10 mouse cellular contexts compared by ENCODE assay signal in the genomic region with DNA sequence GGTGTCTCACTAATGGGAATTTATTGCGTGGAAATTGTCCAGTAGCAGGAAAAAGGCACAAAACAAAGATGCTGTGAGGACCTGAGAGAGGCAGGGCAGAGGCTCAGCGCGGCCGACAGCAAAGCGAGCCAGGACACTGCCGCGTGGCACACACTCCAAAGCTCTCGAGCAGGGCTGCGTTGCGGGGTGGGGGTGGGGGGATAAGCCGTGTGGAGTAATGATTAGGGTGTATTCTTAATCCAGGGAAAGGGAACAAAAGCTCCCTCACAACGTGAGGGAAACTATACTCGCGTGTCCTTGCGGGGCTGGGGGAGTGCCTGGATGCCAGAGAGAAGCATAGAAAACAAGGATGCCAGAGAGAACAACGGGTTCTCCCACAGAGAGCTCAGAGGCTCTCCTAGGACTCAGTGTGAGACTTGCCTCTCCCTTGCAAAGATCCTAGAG. TPM values are rescaled to one million over a fixed set of nuclear protein-coding genes. Genes with fewer than 3 reads are reported as not detected.
A peak's percentile ranks its signal among the peaks of the same experiment; 100 is the strongest.
DNase-seq lines count a peak whose midpoint lies in the region; ATAC-seq and TF ChIP-seq lines count a peak whose summit lies in the region.
"Had no signal": no experiment of that assay in that cellular context is flagged by ENCODE, and none has a peak within 500 bp of the region (broad histone marks: within the 10 kb centered on the region; RNA-seq: fewer than 3 reads in every experiment).

No protein-coding gene starts in this region.

- no peaks in the 10 kb centered on the region for H3K9me3 ChIP-seq in lung, embryonic 16.5 days (ENCODE audit: control insufficient read depth, low read length)
- no peaks in the 10 kb centered on the region; the same call in 1 of the 2 replicates for H3K9me3 ChIP-seq in forebrain, embryonic 16.5 days (ENCODE audit: control insufficient read depth, low read length)
- no peaks in the 10 kb centered on the region for H3K9me3 ChIP-seq in limb, embryonic 14.5 days (ENCODE audit: control insufficient read depth, low read length)
- H3K9me3 ChIP-seq in stomach, postnatal 0 days (ENCODE audit: control insufficient read depth, low read length): no peaks in the 10 kb centered on the region

- H3K4me2 ChIP-seq in lung, embryonic 16.5 days (ENCODE audit: low read depth, low read length): peak overlapping the region; percentile 37
- H3K4me2 ChIP-seq in forebrain, embryonic 16.5 days (ENCODE audit: low read length): peak overlapping the region; percentile 38
- H3K4me2 ChIP-seq in limb, embryonic 14.5 days (replicated peaks; ENCODE audit: low read depth, low read length, severe bottlenecking): peak overlapping the region; percentile 20
- H3K4me2 ChIP-seq in stomach, postnatal 0 days (replicated peaks; ENCODE audit: low read depth): peak overlapping the region; percentile 25

- TF ChIP-seq CTCF in stomach, postnatal 0 days (IDR thresholded peaks at IDR 0.05; ENCODE audit: low read depth): no peak

- H3K27ac ChIP-seq in lung, embryonic 16.5 days (ENCODE audit: low read length): no peak overlapping the region
- H3K27ac ChIP-seq in forebrain, embryonic 16.5 days (ENCODE audit: low read length): peak overlapping the region; percentile 84
- H3K27ac ChIP-seq in limb, embryonic 14.5 days (replicated peaks; ENCODE audit: low read depth, low read length): no peak overlapping the region
- no peak overlapping the region; the same call in 1 of the 2 replicates for H3K27ac ChIP-seq in stomach, postnatal 0 days (replicated peaks)
- H3K27ac ChIP-seq: macrophage had no signal

- no peak for DNase-seq in lung, postnatal 4 days
- no peak for DNase-seq in limb, embryonic 14.5 days (ENCODE audit: low spot score)
- no peak for DNase-seq in stomach, postnatal 0 days (ENCODE audit: low spot score)
- DNase-seq in left cerebral cortex, adult 18-20 months (ENCODE audit: low spot score in 2 of 2): no peak
- no peak for DNase-seq in left cerebral cortex, adult 9 months (ENCODE audit: low spot score in 2 of 2)
- DNase-seq in kidney, postnatal 10 days: no peak
- DNase-seq: cerebellum, postnatal 36 days had no signal

- TF ChIP-seq POLR2A in limb, embryonic 14.5 days (IDR thresholded peaks at IDR 0.05; ENCODE audit: borderline replicate concordance, extremely low read depth, insufficient read depth, insufficient read length): no peak

- H3K4me1 ChIP-seq in lung, embryonic 16.5 days (replicated peaks; ENCODE audit: control insufficient read depth, insufficient read depth, low read length): peaks cover 45% of the 10 kb centered on the region
- H3K4me1 ChIP-seq in forebrain, embryonic 16.5 days (replicated peaks; ENCODE audit: control insufficient read depth, insufficient read depth, low read length): peaks cover 60% of the 10 kb centered on the region
- peaks cover 29% of the 10 kb centered on the region for H3K4me1 ChIP-seq in limb, embryonic 14.5 days (ENCODE audit: control insufficient read depth, insufficient read depth, low read length)
- H3K4me1 ChIP-seq in stomach, postnatal 0 days (replicated peaks; ENCODE audit: control insufficient read depth, insufficient read depth): peaks cover 12% of the 10 kb centered on the region; the same call in 1 of the 2 replicates

- no peak for TF ChIP-seq EP300 in stomach, postnatal 0 days (optimal IDR thresholded peaks at IDR 0.05)

- no peaks in the 10 kb centered on the region for H3K36me3 ChIP-seq in lung, embryonic 16.5 days (ENCODE audit: control insufficient read depth, insufficient read depth, low read length)
- no peaks in the 10 kb centered on the region for H3K36me3 ChIP-seq in forebrain, embryonic 16.5 days (ENCODE audit: control insufficient read depth, insufficient read depth)
- H3K36me3 ChIP-seq in limb, embryonic 14.5 days (ENCODE audit: control insufficient read depth, insufficient read depth, low read length): no peaks in the 10 kb centered on the region
- no peaks in the 10 kb centered on the region for H3K36me3 ChIP-seq in stomach, postnatal 0 days (ENCODE audit: control insufficient read depth, insufficient read depth, low read length)

- 5% methylated on average over 16 of the region's 16 CpGs for WGBS in lung, embryonic 16.5 days
- WGBS in forebrain, embryonic 16.5 days: 1% methylated on average over 16 of the region's 16 CpGs
- 3% methylated on average over 16 of the region's 16 CpGs for WGBS in limb, embryonic 14.5 days
- WGBS in stomach, postnatal 0 days: 16% methylated on average over 16 of the region's 16 CpGs

- ATAC-seq in lung, embryonic 16.5 days (ENCODE audit: low read depth): no peak
- peak; percentile 13; the same call in 1 of the 2 replicates for ATAC-seq in forebrain, embryonic 16.5 days
- no peak for ATAC-seq in limb, embryonic 14.5 days (ENCODE audit: low FRiP score, low read depth)
- no peak for ATAC-seq in stomach, postnatal 0 days (ENCODE audit: low FRiP score, low TSS enrichment)

- peak overlapping the region; percentile 46 for H3K9ac ChIP-seq in lung, embryonic 16.5 days (ENCODE audit: low read length)
- H3K9ac ChIP-seq in forebrain, embryonic 16.5 days (replicated peaks; ENCODE audit: low read depth, low read length): peak overlapping the region; percentile 58
- 0 out of 2 replicates have a peak overlapping the region, but pooled peaks have one; percentile 18 for H3K9ac ChIP-seq in limb, embryonic 14.5 days (ENCODE audit: low read depth, low read length, severe bottlenecking)
- H3K9ac ChIP-seq in stomach, postnatal 0 days (ENCODE audit: low read length): no peak overlapping the region; the same call in 1 of the 2 replicates

- H3K4me3 ChIP-seq in lung, embryonic 16.5 days (ENCODE audit: low read length): 0 out of 2 replicates have a peak overlapping the region, but pooled peaks have one; percentile 5
- H3K4me3 ChIP-seq in forebrain, embryonic 16.5 days (replicated peaks; ENCODE audit: low read length): no peak overlapping the region
- peak overlapping the region; percentile 10; the same call in 1 of the 2 replicates for H3K4me3 ChIP-seq in limb, embryonic 14.5 days (replicated peaks; ENCODE audit: low read length)
- no peak overlapping the region for H3K4me3 ChIP-seq in stomach, postnatal 0 days (ENCODE audit: low read depth, low read length)

- peaks cover 3% of the 10 kb centered on the region; the same call in 1 of the 2 replicates for H3K27me3 ChIP-seq in lung, embryonic 16.5 days (ENCODE audit: control insufficient read depth, insufficient read depth, low read depth, low read length)
- H3K27me3 ChIP-seq in forebrain, embryonic 16.5 days (replicated peaks; ENCODE audit: control insufficient read depth, insufficient read depth, low read length): no peaks in the 10 kb centered on the region
- peaks cover 25% of the 10 kb centered on the region for H3K27me3 ChIP-seq in limb, embryonic 14.5 days (ENCODE audit: control insufficient read depth, insufficient read depth, low read length)
- no peaks in the 10 kb centered on the region for H3K27me3 ChIP-seq in stomach, postnatal 0 days (ENCODE audit: control insufficient read depth, insufficient read depth, low read length)

RNA-seq across cellular contexts. Expression of a gene that starts 33.7 kb away (rescaled TPM):
- polyA plus RNA-seq in lung, embryonic 16.5 days (2015; fragmentation: Nextera tagmentation; extraction: Ambion mirVana): 9.4 and 10.3 TPM in 2 replicates
- polyA plus RNA-seq in forebrain, embryonic 16.5 days (2015; fragmentation: Nextera tagmentation; extraction: Ambion mirVana): 30.9 and 31.8 TPM in 2 replicates
- polyA plus RNA-seq in limb, embryonic 14.5 days (2012; rRNA removed): 1.3 and 3.1 TPM in 2 replicates
- polyA plus RNA-seq in limb, embryonic 14.5 days (2014; fragmentation: Nextera tagmentation; extraction: Ambion mirVana): 0.83 and 1.0 TPM in 2 replicates
- 6.8 and 7.5 TPM in 2 replicates for polyA plus RNA-seq in stomach, postnatal 0 days (2015; fragmentation: Nextera tagmentation; extraction: Ambion mirVana)
- 1 to 10 TPM; 4.6 to 4.7 TPM for total RNA-seq in left cerebral cortex, adult 18-20 months (2021)

Comparison
In these comparisons a context has a peak if more than half of its experiments do, and no peak if none do; other contexts are left out.
1. H3K4me3 ChIP-seq: peak in lung, embryonic 16.5 days (single experiment) and limb, embryonic 14.5 days (single experiment); none in forebrain, embryonic 16.5 days (single experiment) and stomach, postnatal 0 days (single experiment).
2. Peak in every context shown above with its lines, with median percentiles within 50 percentile points of each other: H3K4me2 ChIP-seq.